Mouse (Mus musculus) liver, adult 2 months (tissue): ENCODE results near the gene Ddx54.

Experiments used
- CTCF ChIP-seq: fragments of 200-500 bp; IDR thresholded peaks from 2 replicates; pipeline ENCODE4 v1.5.1; 2011; ENCODE audit warnings: low read depth, low read length, control low read depth
- POLR2A ChIP-seq: fragments of 200-500 bp; IDR thresholded peaks from 2 replicates; pipeline ENCODE4 v1.6.1; 2011; ENCODE audit warnings: low read length, control low read depth; ENCODE audit not compliant: insufficient read depth; ENCODE audit errors: extremely low read depth

- peak; percentile 62; the same call in 1 of the 2 replicates for TF ChIP-seq POLR2A
- TF ChIP-seq CTCF = no peak
Measured at GRCm38 (mm10) chr5:120586741-120587615, 25.6 kb upstream of the Ddx54 start.
